8 mouse cellular contexts compared by ENCODE assay signal in genomic region chr10:67547850-67548260, GRCm38 (mm10). TPM values are rescaled to one million over a fixed set of nuclear protein-coding genes. Genes with fewer than 3 reads are reported as not detected.
DNase-seq lines count a peak whose midpoint lies in the region; ATAC-seq and TF ChIP-seq lines count a peak whose summit lies in the region.

No protein-coding gene starts in this region.

- H3K27me3 ChIP-seq in G1E (ENCODE audit: insufficient read depth, low read length), result no peaks in the 10 kb centered on the region; the same call in 1 of the 2 replicates
- H3K27me3 ChIP-seq in embryonic facial prominence, embryonic 12.5 days, result no peaks in the 10 kb centered on the region
- peaks cover 34% of the 10 kb centered on the region for H3K27me3 ChIP-seq in neural tube, embryonic 13.5 days

- ATAC-seq in G1E (ENCODE audit: extremely low read depth, insufficient number of reproducible peaks, low FRiP score, poor library complexity, severe bottlenecking), result no peak
- ATAC-seq in embryonic facial prominence, embryonic 12.5 days (ENCODE audit: insufficient number of reproducible peaks, insufficient read depth, low FRiP score, low TSS enrichment), result no peak
- ATAC-seq in neural tube, embryonic 13.5 days (ENCODE audit: low read depth), result no peak; the same call in 1 of the 2 replicates

- no peaks in the 10 kb centered on the region for H3K9me3 ChIP-seq in G1E (replicated peaks)
- H3K9me3 ChIP-seq in embryonic facial prominence, embryonic 12.5 days, result no peaks in the 10 kb centered on the region
- no peaks in the 10 kb centered on the region for H3K9me3 ChIP-seq in neural tube, embryonic 13.5 days

- peak; percentile 18 to 25 for DNase-seq in heart, adult 9 months (ENCODE audit: low spot score in 2 of 2)
- no peak for DNase-seq in heart, postnatal 4 days
- DNase-seq in G1E (ENCODE audit: low spot score) (no peak), liver (peak; percentile 25)
- peak; percentile 32 to 53 for DNase-seq in heart, postnatal 36 days
- no peak for DNase-seq in right cerebral cortex, postnatal 25 days

- TF ChIP-seq CTCF in G1E (IDR thresholded peaks at IDR 0.05; ENCODE audit: low read depth, low read length), result no peak

- H3K36me3 ChIP-seq in G1E (replicated peaks), result peaks cover 38% of the 10 kb centered on the region
- H3K36me3 ChIP-seq in embryonic facial prominence, embryonic 12.5 days, result 0 out of 2 replicates have a peak, but pooled peaks cover 3% of the 10 kb centered on the region
- 0 out of 2 replicates have a peak, but pooled peaks cover 3% of the 10 kb centered on the region for H3K36me3 ChIP-seq in neural tube, embryonic 13.5 days

- H3K4me1 ChIP-seq in G1E (ENCODE audit: insufficient read depth, low read depth, low read length), result peaks cover 42% of the 10 kb centered on the region
- peaks cover 20% of the 10 kb centered on the region for H3K4me1 ChIP-seq in embryonic facial prominence, embryonic 12.5 days
- H3K4me1 ChIP-seq in neural tube, embryonic 13.5 days (replicated peaks), result peaks cover 40% of the 10 kb centered on the region

- peak overlapping the region; percentile 95 for H3K9ac ChIP-seq in embryonic facial prominence, embryonic 12.5 days
- peak overlapping the region; percentile 85 for H3K9ac ChIP-seq in neural tube, embryonic 13.5 days

- peak overlapping the region; percentile 96; the same call in 1 of the 2 replicates for H3K27ac ChIP-seq in embryonic facial prominence, embryonic 12.5 days
- H3K27ac ChIP-seq in neural tube, embryonic 13.5 days (replicated peaks), result peak overlapping the region; percentile 97

- peak overlapping the region; percentile 88 for H3K4me2 ChIP-seq in embryonic facial prominence, embryonic 12.5 days (replicated peaks)
- H3K4me2 ChIP-seq in neural tube, embryonic 13.5 days, result peak overlapping the region; percentile 96

- WGBS in embryonic facial prominence, embryonic 12.5 days, result under 1% methylated on average over 20 of the region's 20 CpGs
- WGBS in neural tube, embryonic 13.5 days, result 1% methylated on average over 20 of the region's 20 CpGs

- intact Hi-C loops in heart, postnatal 36 days (cut with DNase I), result loop anchor here (5.0 to 10.0 kb wide), 2 partner anchors 154 to 727 kb away; partner anchors contain the start of gene Arid5b

- peak overlapping the region; percentile 100 for H3K4me3 ChIP-seq in G1E (ENCODE audit: low read depth, low read length)
- H3K4me3 ChIP-seq in embryonic facial prominence, embryonic 12.5 days, result peak overlapping the region; percentile 77
- H3K4me3 ChIP-seq in neural tube, embryonic 13.5 days, result peak overlapping the region; percentile 83

RNA-seq across cellular contexts. Expression of gene Ado, which starts 0.9 kb away (rescaled TPM):
- total RNA-seq in heart, postnatal 4 days (2021), result 10 to 100 TPM; 23.3 to 23.8 TPM
- total RNA-seq in G1E (2014; fragmentation: Nextera tagmentation), result 20.6 and 21.1 TPM in 2 replicates
- total RNA-seq in G1E (2017), result 21.0 and 21.5 TPM in 2 replicates
- 22.6 and 30.6 TPM in 2 replicates for polyA plus RNA-seq in G1E (2012)
- polyA plus RNA-seq in embryonic facial prominence, embryonic 12.5 days (2016; fragmentation: Nextera tagmentation; extraction: Ambion mirVana), result 79.3 and 86.5 TPM in 2 replicates
- 10 to 100 TPM; 16.4 to 16.6 TPM for total RNA-seq in heart, postnatal 36 days (2021)
- polyA plus RNA-seq in neural tube, embryonic 13.5 days (2015; fragmentation: Nextera tagmentation; extraction: Ambion mirVana), result 92.6 and 95.9 TPM in 2 replicates

RNA-seq across cellular contexts. Expression of gene Egr2, which starts 12.6 kb away (rescaled TPM):
- 1 to 10 TPM; 1.2 to 1.5 TPM for total RNA-seq in heart, postnatal 4 days (2021)
- total RNA-seq in G1E (2014; fragmentation: Nextera tagmentation) (not detected in 2 replicates), G1E (2017) (1.0 and 1.6 TPM in 2 replicates)
- 0.08 and 0.12 TPM in 2 replicates for polyA plus RNA-seq in G1E (2012)
- 0.46 and 0.65 TPM in 2 replicates for polyA plus RNA-seq in embryonic facial prominence, embryonic 12.5 days (2016; fragmentation: Nextera tagmentation; extraction: Ambion mirVana)
- 1 to 10 TPM in 1 of 2 experiments, under 1 TPM in 1; 0.27 to 1.2 TPM for total RNA-seq in heart, postnatal 36 days (2021)
- polyA plus RNA-seq in neural tube, embryonic 13.5 days (2015; fragmentation: Nextera tagmentation; extraction: Ambion mirVana), result 1.3 and 1.4 TPM in 2 replicates

Comparison
In these comparisons a context has a peak if more than half of its experiments do, and no peak if none do; other contexts are left out.
1. DNase-seq: peak in heart, adult 9 months (2 of 2), heart, postnatal 36 days (2 of 2) and liver (single experiment); none in heart, postnatal 4 days (single experiment), G1E (single experiment) and right cerebral cortex, postnatal 25 days (single experiment).
2. Peak in every context shown above with its lines, with median percentiles within 50 percentile points of each other: H3K4me3 ChIP-seq.